Mouse (Mus musculus): ENCODE results near the gene Sat2. TPM values are rescaled to one million over a fixed set of nuclear protein-coding genes. Genes with fewer than 3 reads are reported as not detected.
A peak's percentile ranks its signal among the peaks of the same experiment; 100 is the strongest.

Gene Sat2
- 12.4 and 15.9 TPM in 2 replicates for polyA plus RNA-seq (2015; fragmentation: Nextera tagmentation; extraction: Ambion mirVana)

GRCm38 (mm10) chr11:69621571-69622268, at the start of gene Sat2:
Gene Sat2 (plus strand): TSS chr11:69622024.

GRCm38 (mm10) chr11:69580091-69580514, 41.7 kb upstream of the Sat2 start, which contains the start of the genes Wrap53 and Trp53:
Gene Wrap53 (minus strand): TSS chr11:69580255.
Gene Trp53 (plus strand): TSS chr11:69580359.

GRCm38 (mm10) chr11:69605726-69606490, 15.9 kb upstream of the Sat2 start, which contains the start of gene Atp1b2:
Gene Atp1b2 (minus strand): TSS chr11:69605942.

GRCm38 (mm10) chr11:69617805-69618204, 4.0 kb upstream of the Sat2 start, which contains the start of gene Shbg:
Gene Shbg (minus strand): TSS chr11:69617905.

GRCm38 (mm10) chr11:69632284-69633089, 10.7 kb downstream of the Sat2 start, which contains the start of gene Fxr2:
Gene Fxr2 (plus strand): TSS chr11:69632990.

GRCm38 (mm10) chr11:69655264-69656064, 33.6 kb downstream of the Sat2 start, which contains the start of gene Sox15:
Gene Sox15 (plus strand): TSS chr11:69655314.

GRCm38 (mm10) chr11:69662213-69662966, 40.6 kb downstream of the Sat2 start, which contains the start of gene Mpdu1:
Gene Mpdu1 (minus strand): TSS chr11:69662642.

GRCm38 (mm10) chr11:69665961-69666664, 44.3 kb downstream of the Sat2 start, which contains the start of gene Cd68:
Gene Cd68 (minus strand): TSS chr11:69666153.

GRCm38 (mm10) chr11:69672211-69672706, 50.4 kb downstream of the Sat2 start, which contains the start of gene Eif4a1:
Gene Eif4a1 (minus strand): TSS chr11:69672423.

MicroRNAs within 50 kb of the gene (microRNA counts, 519-probe panel; counts per million panel counts)
- microRNA mmu-miR-1934 (296 counts per million, percentile 58 among the panel's probes with 10 or more counts), microRNA mmu-miR-467f (2,197 counts per million, percentile 66 among the panel's probes with 10 or more counts)

Small RNA genes lying within 50 kb of the gene (microRNA-seq; reads per million reads assigned to microRNA genes)
- gene Mir1934 (1.2 to 1.5 reads per million in 2 experiments), gene Mir467f (0 reads per million in 2 experiments)

Other genes with a start within 250 kb of the Sat2 start
- gene Naa38, start 226.5 kb upstream of the Sat2 start, polyA plus RNA-seq (2015; fragmentation: Nextera tagmentation; extraction: Ambion mirVana) = 111 and 120 TPM in 2 replicates
- gene Cyb5d1, start 226.4 kb upstream of the Sat2 start, polyA plus RNA-seq (2015; fragmentation: Nextera tagmentation; extraction: Ambion mirVana) = 12.4 and 14.5 TPM in 2 replicates
- 29.1 and 32.8 TPM in 2 replicates for gene Tmem88, start 223.8 kb upstream of the Sat2 start, polyA plus RNA-seq (2015; fragmentation: Nextera tagmentation; extraction: Ambion mirVana)
- 19.0 and 19.9 TPM in 2 replicates for gene Kdm6b, start 208.3 kb upstream of the Sat2 start, polyA plus RNA-seq (2015; fragmentation: Nextera tagmentation; extraction: Ambion mirVana)
- 0.36 and 0.65 TPM in 2 replicates for gene Dnah2, start 72.9 kb upstream of the Sat2 start, polyA plus RNA-seq (2015; fragmentation: Nextera tagmentation; extraction: Ambion mirVana)
- 0.50 and 0.89 TPM in 2 replicates for gene Efnb3, start 61.8 kb upstream of the Sat2 start, polyA plus RNA-seq (2015; fragmentation: Nextera tagmentation; extraction: Ambion mirVana)
- 5.3 and 7.8 TPM in 2 replicates for gene Wrap53, start 41.8 kb upstream of the Sat2 start, polyA plus RNA-seq (2015; fragmentation: Nextera tagmentation; extraction: Ambion mirVana)
- gene Trp53, start 41.7 kb upstream of the Sat2 start, polyA plus RNA-seq (2015; fragmentation: Nextera tagmentation; extraction: Ambion mirVana) = 34.5 and 37.5 TPM in 2 replicates
- gene Atp1b2, start 16.1 kb upstream of the Sat2 start, polyA plus RNA-seq (2015; fragmentation: Nextera tagmentation; extraction: Ambion mirVana) = 74.2 and 78.6 TPM in 2 replicates
- gene Shbg, start 4.1 kb upstream of the Sat2 start, polyA plus RNA-seq (2015; fragmentation: Nextera tagmentation; extraction: Ambion mirVana) = 0.45 and 0.63 TPM in 2 replicates
- gene Fxr2, start 11.0 kb downstream of the Sat2 start, polyA plus RNA-seq (2015; fragmentation: Nextera tagmentation; extraction: Ambion mirVana) = 19.9 and 21.3 TPM in 2 replicates
- gene Sox15, start 33.3 kb downstream of the Sat2 start, polyA plus RNA-seq (2015; fragmentation: Nextera tagmentation; extraction: Ambion mirVana) = 0.16 TPM in 1 of 2 replicates, not detected in the other
- 29.7 and 47.4 TPM in 2 replicates for gene Mpdu1, start 40.6 kb downstream of the Sat2 start, polyA plus RNA-seq (2015; fragmentation: Nextera tagmentation; extraction: Ambion mirVana)
- 16.2 and 25.5 TPM in 2 replicates for gene Cd68, start 44.1 kb downstream of the Sat2 start, polyA plus RNA-seq (2015; fragmentation: Nextera tagmentation; extraction: Ambion mirVana)
- 167 and 224 TPM in 2 replicates for gene Eif4a1, start 50.4 kb downstream of the Sat2 start, polyA plus RNA-seq (2015; fragmentation: Nextera tagmentation; extraction: Ambion mirVana)
- 26.4 and 29.2 TPM in 2 replicates for gene Senp3, start 60.1 kb downstream of the Sat2 start, polyA plus RNA-seq (2015; fragmentation: Nextera tagmentation; extraction: Ambion mirVana)
- 0.65 and 0.67 TPM in 2 replicates for gene Tnfsf13, start 63.8 kb downstream of the Sat2 start, polyA plus RNA-seq (2015; fragmentation: Nextera tagmentation; extraction: Ambion mirVana)
- gene Tnfsf12, start 73.8 kb downstream of the Sat2 start, polyA plus RNA-seq (2015; fragmentation: Nextera tagmentation; extraction: Ambion mirVana) = 11.5 and 13.1 TPM in 2 replicates
- 5.9 and 6.9 TPM in 2 replicates for gene Tnfsfm13, start 74.1 kb downstream of the Sat2 start, polyA plus RNA-seq (2015; fragmentation: Nextera tagmentation; extraction: Ambion mirVana)
- 9.3 and 10.3 TPM in 2 replicates for gene Polr2a, start 136.6 kb downstream of the Sat2 start, polyA plus RNA-seq (2015; fragmentation: Nextera tagmentation; extraction: Ambion mirVana)
- gene Slc35g3, start 139.9 kb downstream of the Sat2 start, polyA plus RNA-seq (2015; fragmentation: Nextera tagmentation; extraction: Ambion mirVana) = not detected in 2 replicates
- 2.5 and 2.9 TPM in 2 replicates for gene Zbtb4, start 143.9 kb downstream of the Sat2 start, polyA plus RNA-seq (2015; fragmentation: Nextera tagmentation; extraction: Ambion mirVana)
- 79.0 and 95.8 TPM in 2 replicates for gene Chrnb1, start 173.9 kb downstream of the Sat2 start, polyA plus RNA-seq (2015; fragmentation: Nextera tagmentation; extraction: Ambion mirVana)
- gene Fgf11, start 179.8 kb downstream of the Sat2 start, polyA plus RNA-seq (2015; fragmentation: Nextera tagmentation; extraction: Ambion mirVana) = 1.5 and 2.2 TPM in 2 replicates
- gene Tmem102, start 183.6 kb downstream of the Sat2 start, polyA plus RNA-seq (2015; fragmentation: Nextera tagmentation; extraction: Ambion mirVana) = 0.31 and 0.45 TPM in 2 replicates
- gene Gm39566, start 193.3 kb downstream of the Sat2 start, polyA plus RNA-seq (2015; fragmentation: Nextera tagmentation; extraction: Ambion mirVana) = not detected in 2 replicates
- gene Spem2, start 196.4 kb downstream of the Sat2 start, polyA plus RNA-seq (2015; fragmentation: Nextera tagmentation; extraction: Ambion mirVana) = not detected in 2 replicates
- gene Spem1, start 200.2 kb downstream of the Sat2 start, polyA plus RNA-seq (2015; fragmentation: Nextera tagmentation; extraction: Ambion mirVana) = not detected in 2 replicates
- gene Nlgn2, start 215.8 kb downstream of the Sat2 start, polyA plus RNA-seq (2015; fragmentation: Nextera tagmentation; extraction: Ambion mirVana) = 2.1 TPM in 2 replicates
- gene Tmem256, start 216.5 kb downstream of the Sat2 start, polyA plus RNA-seq (2015; fragmentation: Nextera tagmentation; extraction: Ambion mirVana) = 242 and 272 TPM in 2 replicates
- 36.6 and 44.6 TPM in 2 replicates for gene Plscr3, start 224.4 kb downstream of the Sat2 start, polyA plus RNA-seq (2015; fragmentation: Nextera tagmentation; extraction: Ambion mirVana)
- gene Tnk1, start 236.7 kb downstream of the Sat2 start, polyA plus RNA-seq (2015; fragmentation: Nextera tagmentation; extraction: Ambion mirVana) = 0.09 and 0.46 TPM in 2 replicates